Mouse (Mus musculus): ENCODE measurements around the gene Ythdf2. TPM values are rescaled to one million over a fixed set of nuclear protein-coding genes. Genes with fewer than 3 reads are reported as not detected.

Gene Ythdf2
- polyA plus RNA-seq, 1 experiment from 2014 or later, result 22.2 TPM

GRCm38 (mm10) chr4:132146201-132146600 lies 65.9 kb downstream of the Ythdf2 start:
- Histone ChIP-seq H3K4me3 (ENCODE audit: inconsistent target) (no peak overlapping the region), H3K27ac (no peak overlapping the region), H3K79me2 (ENCODE audit: inconsistent target) (no peaks in the 10 kb centered on the region), H3K36me3 (ENCODE audit: inconsistent target) (no peaks in the 10 kb centered on the region)
- WGBS (ENCODE audit: missing documents), result 72% methylated on average over 5 of the region's 5 CpGs

DNA sequence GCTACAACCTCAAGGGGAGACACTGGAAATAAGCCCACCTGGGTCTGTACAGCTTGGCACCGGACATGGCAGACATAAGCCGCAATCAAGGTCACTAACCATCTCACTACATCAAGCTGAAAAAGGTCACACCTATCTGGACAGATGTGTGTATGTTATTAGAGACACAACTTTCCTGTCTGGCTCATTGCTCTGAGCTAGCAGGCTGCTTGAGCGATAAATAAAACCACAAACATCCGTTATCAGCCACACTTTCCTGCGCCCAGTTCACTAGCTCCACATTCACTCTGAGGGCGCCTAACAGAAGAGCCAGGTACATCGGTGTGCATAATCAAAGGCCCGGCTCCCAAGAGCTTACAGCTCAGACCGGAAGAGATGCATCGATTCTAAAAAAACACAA lies 67.0 kb downstream of the Ythdf2 start:
- Histone ChIP-seq H3K36me3 (ENCODE audit: inconsistent target) (no peaks in the 10 kb centered on the region), H3K27ac (no peak overlapping the region), H3K79me2 (ENCODE audit: inconsistent target) (no peaks in the 10 kb centered on the region), H3K4me3 (ENCODE audit: inconsistent target) (no peak overlapping the region)
- WGBS (ENCODE audit: missing documents), result 10% methylated on average over 10 of the region's 10 CpGs

- no peaks in the 10 kb centered on the region for H3K36me3 ChIP-seq (ENCODE audit: inconsistent target)
- no peak within 1 kb of the TSS for H3K4me3 ChIP-seq (ENCODE audit: inconsistent target)
- 2% methylated on average over 88 of the region's 89 CpGs for WGBS (ENCODE audit: missing documents)
- H3K79me2 ChIP-seq (ENCODE audit: inconsistent target), result no peaks in the 10 kb centered on the region
- no peak within 1 kb of the TSS for H3K27ac ChIP-seq
Measured at GRCm38 (mm10) chr4:132144080-132144841, 67.8 kb downstream of the Ythdf2 start, which contains the start of gene Oprd1. TSS of gene Oprd1 (minus strand) at chr4:132144486.

DNA sequence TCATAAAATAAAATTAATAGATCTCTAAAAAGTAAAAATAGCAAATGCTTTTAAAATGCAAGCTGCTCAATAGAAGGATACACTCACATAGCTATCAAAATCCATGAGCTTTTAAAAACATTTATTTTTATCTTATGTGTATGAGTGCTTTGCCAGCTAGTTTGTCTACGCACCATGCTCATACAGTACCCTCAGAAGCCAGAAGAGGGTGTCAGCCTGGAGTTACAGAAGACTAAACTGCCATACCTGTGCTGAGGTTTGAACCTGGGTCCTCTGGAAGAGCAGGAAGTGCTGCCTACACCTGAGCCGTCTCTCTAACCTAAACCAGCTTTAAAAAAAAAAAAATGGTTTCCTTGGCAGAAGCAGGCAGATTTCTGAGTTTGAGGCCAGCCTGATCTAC lies 73.5 kb downstream of the Ythdf2 start:
- Histone ChIP-seq H3K79me2 (ENCODE audit: inconsistent target) (no peaks in the 10 kb centered on the region), H3K27ac (no peak overlapping the region), H3K36me3 (ENCODE audit: inconsistent target) (no peaks in the 10 kb centered on the region), H3K4me3 (ENCODE audit: inconsistent target) (no peak overlapping the region)
- WGBS (ENCODE audit: missing documents), result 76% methylated on average over 2 of the region's 2 CpGs

- WGBS (ENCODE audit: missing documents), result 81% methylated on average over 7 of the region's 7 CpGs
- Histone ChIP-seq H3K27ac (no peak overlapping the region), H3K4me3 (ENCODE audit: inconsistent target) (no peak overlapping the region)
Measured at GRCm38 (mm10) chr4:132137013-132137412, 75.1 kb downstream of the Ythdf2 start.

More at GRCm38 (mm10) chr4:132137013-132137412, 75.1 kb downstream of the Ythdf2 start:
- H3K79me2 ChIP-seq (ENCODE audit: inconsistent target), result no peaks in the 10 kb centered on the region
- H3K36me3 ChIP-seq (ENCODE audit: inconsistent target), result no peaks in the 10 kb centered on the region

Other genes with a start within 250 kb of the Ythdf2 start
- gene Gm10300, start 137.6 kb downstream of the Ythdf2 start, polyA plus RNA-seq (2018), result 0.10 to 0.15 TPM (median 0.14 TPM) in 3 replicates
- 45.7 to 91.9 TPM (median 56.7 TPM) in 3 replicates for gene Epb41, start 137.0 kb downstream of the Ythdf2 start, polyA plus RNA-seq (2018)
- 0.06 TPM in 1 of 3 replicates, not detected in the others for gene Oprd1, start 67.8 kb downstream of the Ythdf2 start, polyA plus RNA-seq (2018)
- gene Gmeb1, start 49.3 kb upstream of the Ythdf2 start, polyA plus RNA-seq (2018), result 7.8 to 8.4 TPM (median 8.3 TPM) in 3 replicates
- 14.6 to 29.9 TPM (median 25.8 TPM) in 3 replicates for gene Taf12, start 62.1 kb upstream of the Ythdf2 start, polyA plus RNA-seq (2018)
- gene Rab42, start 91.1 kb upstream of the Ythdf2 start, polyA plus RNA-seq (2018), result 0.52 to 0.69 TPM (median 0.60 TPM) in 3 replicates
- 20.1 to 47.1 TPM (median 30.7 TPM) in 3 replicates for gene Trnau1ap, start 117.2 kb upstream of the Ythdf2 start, polyA plus RNA-seq (2018)
- 4.4 to 19.9 TPM (median 8.8 TPM) in 3 replicates for gene Rcc1, start 141.3 kb upstream of the Ythdf2 start, polyA plus RNA-seq (2018)
- 9.3 to 18.7 TPM (median 9.9 TPM) in 3 replicates for gene Phactr4, start 210.2 kb upstream of the Ythdf2 start, polyA plus RNA-seq (2018)